Mouse (Mus musculus) brain, adult 10 weeks (tissue): ENCODE results near the gene Olfr594. TPM values are rescaled to one million over a fixed set of nuclear protein-coding genes. Genes with fewer than 3 reads are reported as not detected.

Experiments
- polyA plus RNA-seq: library from polyadenylated mRNA; stranded (reverse); fragments of 350-450 nt; fragmentation: Illumina TruSeq; extraction: RNeasy Lipid Tissue Mini Kit (QIAGEN cat#74804); gene quantifications from one replicate; pipeline ENCODE4 v1.2.3, GENCODE M21; 2015; ENCODE audit warnings: low read depth, low replicate concordance

The Olfr594 gene
- polyA plus RNA-seq, result not detected

DNA sequence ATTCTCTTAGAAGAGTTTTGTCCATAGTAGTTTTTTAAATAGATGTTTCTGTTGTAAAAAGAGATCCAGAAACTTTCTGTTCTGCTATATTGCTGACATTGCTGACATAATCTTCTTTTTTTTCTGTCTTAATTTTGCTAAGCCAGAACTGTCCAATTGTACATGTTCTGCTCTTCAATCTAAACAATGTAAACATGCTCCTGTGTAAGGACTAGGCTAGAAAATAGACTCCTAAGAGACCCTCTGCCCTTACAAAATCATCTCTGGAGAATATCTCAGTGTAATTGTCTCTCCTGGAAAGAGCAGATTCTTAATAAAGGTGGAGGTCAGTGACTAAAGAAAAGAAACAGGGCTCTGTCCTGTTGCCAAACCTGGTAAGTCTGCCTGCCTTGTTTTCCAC lies at the start of gene Olfr594:
Gene Olfr594 (plus strand): TSS at position 301 of the 400 bp plus-strand sequence.

DNA sequence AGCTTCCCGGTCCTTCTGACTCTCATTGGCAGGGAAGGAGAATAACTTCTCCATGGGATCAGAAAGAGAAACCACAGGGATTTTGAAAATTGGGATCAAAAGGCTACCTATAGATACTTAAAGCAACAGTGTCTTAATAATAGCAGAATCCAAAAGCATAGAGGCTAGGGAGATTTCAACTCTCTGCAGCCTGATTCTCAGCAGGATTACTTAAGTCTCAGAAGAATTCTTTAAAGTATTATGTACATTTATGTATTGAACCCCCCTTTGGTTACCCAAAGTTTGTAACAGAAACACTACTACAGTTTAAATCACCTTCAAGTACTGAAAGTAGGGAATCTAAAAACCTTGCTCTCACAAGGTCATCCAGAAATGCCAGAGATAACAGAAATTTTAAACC lies 38.6 kb upstream of the Olfr594 start, which contains the start of gene Olfr591:
Gene Olfr591 (minus strand): TSS at position 101 of the 400 bp plus-strand sequence.

DNA sequence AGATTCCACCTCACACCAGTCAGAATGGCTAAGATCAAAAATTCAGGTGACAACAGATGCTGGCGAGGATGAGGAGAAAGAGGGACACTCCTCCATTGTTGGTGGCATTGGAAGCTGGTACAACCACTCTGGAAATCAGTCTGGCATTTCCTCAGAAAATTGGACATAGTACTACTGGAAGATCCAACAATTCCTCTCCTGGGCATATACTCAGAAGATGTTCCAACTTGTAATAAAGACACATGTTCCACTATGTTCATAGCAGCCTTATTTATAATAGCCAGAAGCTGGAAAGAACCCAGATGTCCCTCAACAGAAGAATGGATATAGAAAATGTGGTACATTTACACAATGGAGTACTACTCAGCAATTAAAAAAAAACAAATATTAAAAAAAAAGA lies 32.3 kb upstream of the Olfr594 start, which contains the start of gene Olfr592:
Gene Olfr592 (plus strand): TSS at position 301 of the 400 bp plus-strand sequence.

GRCm38 (mm10) chr7:103211562-103211961 lies 5.2 kb upstream of the Olfr594 start, which contains the start of gene Olfr593:
Gene Olfr593 (plus strand): TSS chr7:103211862.

GRCm38 (mm10) chr7:103252405-103252804 lies 35.6 kb downstream of the Olfr594 start, which contains the start of gene Usp17ld:
Gene Usp17ld (minus strand): TSS chr7:103252505.

Other genes with a start within 250 kb of the Olfr594 start
- gene Olfr577, start 241.1 kb upstream of the Olfr594 start, polyA plus RNA-seq, result not detected
- gene Olfr578, start 227.7 kb upstream of the Olfr594 start, polyA plus RNA-seq, result not detected
- gene Olfr582, start 179.0 kb upstream of the Olfr594 start, polyA plus RNA-seq, result not detected
- not detected for gene Olfr583, start 165.7 kb upstream of the Olfr594 start, polyA plus RNA-seq
- not detected for gene Olfr584, start 135.1 kb upstream of the Olfr594 start, polyA plus RNA-seq
- gene Olfr585, start 119.3 kb upstream of the Olfr594 start, polyA plus RNA-seq, result not detected
- gene Olfr586, start 91.4 kb upstream of the Olfr594 start, polyA plus RNA-seq, result not detected
- gene Olfr588-ps1, start 76.1 kb upstream of the Olfr594 start, polyA plus RNA-seq, result not detected
- gene Olfr589, start 60.6 kb upstream of the Olfr594 start, polyA plus RNA-seq, result not detected
- gene Olfr591, start 38.7 kb upstream of the Olfr594 start, polyA plus RNA-seq, result not detected
- gene Olfr592, start 32.2 kb upstream of the Olfr594 start, polyA plus RNA-seq, result not detected
- not detected for gene Olfr593, start 5.1 kb upstream of the Olfr594 start, polyA plus RNA-seq
- gene Usp17ld, start 35.5 kb downstream of the Olfr594 start, polyA plus RNA-seq, result not detected
- not detected for gene Olfr596, start 88.7 kb downstream of the Olfr594 start, polyA plus RNA-seq
- not detected for gene Olfr597, start 99.3 kb downstream of the Olfr594 start, polyA plus RNA-seq
- not detected for gene Olfr598, start 106.6 kb downstream of the Olfr594 start, polyA plus RNA-seq
- not detected for gene Olfr599, start 118.9 kb downstream of the Olfr594 start, polyA plus RNA-seq
- not detected for gene Olfr600, start 132.7 kb downstream of the Olfr594 start, polyA plus RNA-seq
- gene Olfr601, start 145.7 kb downstream of the Olfr594 start, polyA plus RNA-seq, result not detected
- gene Olfr603, start 169.2 kb downstream of the Olfr594 start, polyA plus RNA-seq, result not detected
- gene Usp17lc, start 198.1 kb downstream of the Olfr594 start, polyA plus RNA-seq, result not detected
- gene Olfr605, start 228.4 kb downstream of the Olfr594 start, polyA plus RNA-seq, result not detected
- gene Olfr606, start 232.1 kb downstream of the Olfr594 start, polyA plus RNA-seq, result not detected
- not detected for gene Olfr607, start 247.2 kb downstream of the Olfr594 start, polyA plus RNA-seq